Mouse (Mus musculus) midbrain, embryonic 15.5 days (tissue): ENCODE results near the gene Rtl3. TPM values are rescaled to one million over a fixed set of nuclear protein-coding genes. Genes with fewer than 3 reads are reported as not detected.
A peak's percentile ranks its signal among the peaks of the same experiment; 100 is the strongest.

Source experiments
- ATAC-seq: fragments of 200-750 bp; cut with Nextera tagmentation; replicated peaks from 2 replicates; pipeline ENCODE4 v1.8.0; 2017; ENCODE audit warnings: moderate TSS enrichment
- H3K27ac ChIP-seq: fragments of 300-500 bp; sonication (generic); 2 replicates; pipeline ENCODE4 v1.5.1; 2015; ENCODE audit warnings: mild to moderate bottlenecking, inconsistent platforms
- H3K27me3 ChIP-seq: fragments of 300-500 bp; sonication (generic); replicated peaks from 2 replicates; pipeline ENCODE4 v1.6.1; 2015; ENCODE audit warnings: inconsistent platforms
- H3K36me3 ChIP-seq: fragments of 300-500 bp; sonication (generic); replicated peaks from 2 replicates; pipeline ENCODE4 v1.6.1; 2015; ENCODE audit warnings: inconsistent platforms
- H3K4me1 ChIP-seq: fragments of 300-500 bp; sonication (generic); 2 replicates; pipeline ENCODE4 v1.6.1; 2015; ENCODE audit warnings: inconsistent platforms
- H3K4me2 ChIP-seq: fragments of 300-500 bp; sonication (generic); 2 replicates; pipeline ENCODE4 v1.6.1; 2015; ENCODE audit warnings: inconsistent platforms, mild to moderate bottlenecking, moderate library complexity
- H3K4me3 ChIP-seq: fragments of 300-500 bp; sonication (generic); 2 replicates; pipeline ENCODE4 v1.5.1; 2015; ENCODE audit warnings: mild to moderate bottlenecking, inconsistent platforms
- H3K9ac ChIP-seq: fragments of 300-500 bp; sonication (generic); 2 replicates; pipeline ENCODE4 v1.6.1; 2015; ENCODE audit warnings: mild to moderate bottlenecking, inconsistent platforms
- H3K9me3 ChIP-seq: fragments of 300-500 bp; sonication (generic); 2 replicates; pipeline ENCODE4 v1.6.1; 2016; ENCODE audit warnings: inconsistent platforms
- WGBS: fragments of 180-500 bp; shearing (Covaris S2); methylation state at CpG from one replicate; pipeline ENCODE4 v1.1.7; 2015; ENCODE audit warnings: mixed read lengths; 5-methylcytosine and 5-hydroxymethylcytosine counted together
- polyA plus RNA-seq: library from polyadenylated mRNA; unstranded; fragments of >200 nt; fragmentation: Nextera tagmentation; extraction: Ambion mirVana; gene quantifications from 2 replicates; pipeline ENCODE4 v1.2.1, GENCODE M21; 2015

Rtl3 gene
- polyA plus RNA-seq: 0.68 and 0.86 TPM in 2 replicates

DNA sequence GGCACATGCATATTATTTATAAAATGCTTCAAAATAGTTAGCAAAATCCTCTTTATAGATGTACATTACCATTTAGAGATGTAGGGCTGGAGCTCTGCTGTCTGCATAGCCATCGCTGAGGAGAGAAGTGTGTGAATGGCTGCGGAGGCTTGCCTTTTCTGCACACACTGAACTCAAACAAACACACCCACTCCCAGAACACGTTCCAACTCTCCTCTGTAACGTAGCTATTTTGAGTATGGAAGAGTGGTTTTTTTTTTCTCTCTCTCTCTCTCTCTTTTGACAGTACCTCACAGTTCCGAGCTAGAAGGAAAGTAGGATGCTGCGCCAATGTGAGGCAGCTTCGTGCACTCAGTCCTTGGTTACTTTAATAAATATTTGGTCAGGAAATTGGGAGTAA lies at the start of gene Rtl3:
Rtl3 (minus strand) TSS at position 236 of the 400 bp plus-strand sequence.
- H3K27ac ChIP-seq: no peak within 1 kb of the TSS
- H3K9ac ChIP-seq: no peak within 1 kb of the TSS
- ATAC-seq: no peak
- no peaks in the 10 kb centered on the region for H3K9me3 ChIP-seq
- no peak within 1 kb of the TSS for H3K4me3 ChIP-seq
- no peak within 1 kb of the TSS for H3K4me2 ChIP-seq
- H3K36me3 ChIP-seq: no peaks in the 10 kb centered on the region
- H3K4me1 ChIP-seq: no peaks in the 10 kb centered on the region
- WGBS: 69% methylated on average over 7 of the region's 7 CpGs
- H3K27me3 ChIP-seq: no peaks in the 10 kb centered on the region

DNA sequence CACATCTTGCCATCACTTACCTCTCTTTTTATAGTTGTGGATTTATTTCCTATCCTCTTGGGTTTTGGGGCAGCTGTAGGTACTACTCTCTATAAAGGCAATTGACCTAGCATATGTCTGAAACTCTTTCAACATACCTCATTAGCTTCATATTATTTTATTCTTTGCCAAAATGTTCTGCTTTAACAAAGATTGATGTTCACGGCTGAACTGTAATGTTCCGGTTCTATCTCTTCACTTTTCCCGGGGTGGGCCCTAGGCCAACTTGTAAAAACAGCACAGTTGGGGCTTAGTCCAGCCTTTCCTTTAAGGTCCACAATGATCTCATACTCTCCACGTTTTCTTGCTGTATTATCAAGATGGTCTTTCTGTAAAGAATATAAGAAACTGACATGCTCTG lies 31.9 kb upstream of the Rtl3 start:
- H3K4me1 ChIP-seq: no peaks in the 10 kb centered on the region
- 61% methylated on average over 4 of the region's 4 CpGs for WGBS
- no peaks in the 10 kb centered on the region for H3K9me3 ChIP-seq
- no peak for ATAC-seq
- H3K4me2 ChIP-seq: no peak overlapping the region
- H3K4me3 ChIP-seq: no peak overlapping the region
- H3K27ac ChIP-seq: no peak overlapping the region
- no peaks in the 10 kb centered on the region for H3K36me3 ChIP-seq
- no peaks in the 10 kb centered on the region for H3K27me3 ChIP-seq
- H3K9ac ChIP-seq: no peak overlapping the region

DNA sequence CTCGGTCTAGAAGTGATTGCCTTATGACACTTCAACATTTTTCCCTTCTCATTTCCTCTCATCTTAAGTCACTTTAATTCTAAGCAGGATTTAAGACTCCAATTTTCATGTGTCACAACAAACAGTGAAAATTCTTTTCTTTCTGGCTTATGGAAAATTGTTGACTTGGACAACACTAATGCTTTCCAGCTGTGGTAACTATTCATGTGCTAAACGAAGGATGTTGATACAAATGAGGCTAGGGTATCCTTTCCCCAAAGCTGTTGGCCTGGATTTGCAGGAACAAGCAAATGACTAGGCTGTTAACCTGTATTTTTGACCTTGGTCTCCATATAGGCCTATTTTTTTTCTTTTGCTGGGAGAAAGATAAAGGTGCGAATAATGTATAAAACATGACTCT lies 31.4 kb upstream of the Rtl3 start:
- no peak overlapping the region for H3K4me2 ChIP-seq
- ATAC-seq: no peak
- H3K36me3 ChIP-seq: no peaks in the 10 kb centered on the region
- H3K9ac ChIP-seq: no peak overlapping the region
- H3K4me3 ChIP-seq: no peak overlapping the region
- WGBS: 41% methylated on average over 3 of the region's 3 CpGs
- H3K4me1 ChIP-seq: no peaks in the 10 kb centered on the region
- H3K27ac ChIP-seq: no peak overlapping the region
- no peaks in the 10 kb centered on the region for H3K9me3 ChIP-seq
- H3K27me3 ChIP-seq: no peaks in the 10 kb centered on the region

DNA sequence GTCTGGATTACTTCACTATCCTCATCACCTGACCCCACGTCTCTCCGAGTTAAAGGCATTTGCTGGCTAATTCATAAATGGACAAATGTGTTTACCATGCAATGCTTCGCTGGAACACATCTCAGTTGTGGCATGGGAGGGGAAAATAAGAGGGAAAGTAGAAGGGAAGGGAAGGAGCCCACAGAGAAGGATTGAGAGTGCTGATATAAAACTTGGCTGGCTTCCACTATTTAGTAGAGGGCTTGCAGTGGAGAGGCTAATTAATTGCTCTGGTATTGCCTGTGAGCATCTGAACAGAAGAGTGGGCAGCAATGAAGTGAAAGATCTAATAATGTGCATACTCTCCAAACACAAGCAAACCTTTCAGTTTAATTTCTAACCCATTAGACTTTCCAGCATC lies 31.0 kb upstream of the Rtl3 start:
- Histone ChIP-seq H3K9ac (no peak overlapping the region), H3K4me1 (no peaks in the 10 kb centered on the region), H3K36me3 (no peaks in the 10 kb centered on the region), H3K9me3 (no peaks in the 10 kb centered on the region), H3K4me2 (no peak overlapping the region), H3K27ac (no peak overlapping the region), H3K4me3 (no peak overlapping the region), H3K27me3 (no peaks in the 10 kb centered on the region)
- no peak for ATAC-seq
- 58% methylated on average over 3 of the region's 3 CpGs for WGBS

DNA sequence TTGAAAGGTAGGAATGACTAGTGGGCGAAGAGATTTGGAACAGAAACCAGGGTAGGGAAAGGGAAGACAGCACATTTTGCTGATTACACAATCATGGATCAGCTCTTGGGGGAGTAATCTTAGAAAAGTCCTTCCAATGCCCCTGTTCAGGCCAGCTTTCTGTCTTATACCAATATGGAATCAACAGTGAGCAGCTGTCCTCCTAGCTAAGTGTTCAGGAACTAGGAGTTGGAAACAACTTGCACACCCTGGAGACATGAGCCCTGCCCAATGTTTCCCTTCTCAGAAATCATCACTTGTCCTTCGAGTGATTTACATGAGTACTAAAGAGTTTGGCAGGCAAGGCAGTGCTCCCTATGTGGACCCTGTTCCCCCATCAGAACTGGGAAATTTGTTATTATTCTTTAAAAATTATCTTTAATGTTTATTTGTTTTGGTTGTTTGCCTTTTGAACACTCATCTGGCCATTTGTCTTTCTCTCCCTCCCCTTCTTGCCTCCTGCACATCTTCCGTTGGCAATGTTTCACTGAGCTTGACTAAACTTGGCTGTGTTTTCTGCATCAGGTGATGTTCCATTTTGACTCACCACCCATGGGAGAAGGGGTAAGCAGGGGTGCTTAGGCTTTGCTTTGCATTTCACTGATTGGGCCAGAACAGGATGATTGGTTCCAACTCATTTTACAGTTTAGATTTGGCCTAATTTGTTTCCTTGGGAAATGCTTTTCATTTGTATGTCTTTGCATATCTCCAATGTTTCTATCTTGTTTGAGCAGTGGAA lies 13.3 kb upstream of the Rtl3 start:
- Histone ChIP-seq H3K27me3 (no peaks in the 10 kb centered on the region), H3K36me3 (no peaks in the 10 kb centered on the region), H3K27ac (no peak overlapping the region), H3K4me3 (no peak overlapping the region), H3K4me1 (no peaks in the 10 kb centered on the region), H3K9me3 (no peaks in the 10 kb centered on the region), H3K4me2 (no peak overlapping the region), H3K9ac (no peak overlapping the region)
- ATAC-seq: no peak
- WGBS: 79% methylated on average over 3 of the region's 3 CpGs

DNA sequence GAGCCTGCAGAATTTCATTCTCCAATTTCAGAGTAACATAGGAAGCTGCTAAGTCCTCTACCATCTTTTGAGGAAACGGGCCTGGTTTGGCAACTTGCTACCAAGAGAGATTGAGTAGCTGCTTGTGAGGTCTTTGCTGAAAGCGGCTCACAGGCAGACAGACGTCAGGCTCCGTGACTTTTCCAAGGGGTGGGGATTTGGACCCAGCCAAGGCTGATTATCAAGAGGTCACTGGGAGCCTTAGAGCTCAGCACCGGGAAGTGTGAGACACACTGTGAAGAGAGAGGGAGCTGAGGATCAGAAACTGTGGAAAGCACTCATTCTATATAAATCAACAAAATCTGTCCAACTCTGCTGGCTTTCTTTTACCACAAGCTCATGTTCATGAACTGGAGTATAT lies 853 bp downstream of the Rtl3 start:
- H3K4me2 ChIP-seq: no peak overlapping the region
- 66% methylated on average over 5 of the region's 5 CpGs for WGBS
- ATAC-seq: no peak
- no peak overlapping the region for H3K9ac ChIP-seq
- no peak overlapping the region for H3K4me3 ChIP-seq
- H3K27ac ChIP-seq: no peak overlapping the region
- no peaks in the 10 kb centered on the region for H3K36me3 ChIP-seq
- H3K4me1 ChIP-seq: no peaks in the 10 kb centered on the region
- H3K9me3 ChIP-seq: no peaks in the 10 kb centered on the region
- no peaks in the 10 kb centered on the region for H3K27me3 ChIP-seq

DNA sequence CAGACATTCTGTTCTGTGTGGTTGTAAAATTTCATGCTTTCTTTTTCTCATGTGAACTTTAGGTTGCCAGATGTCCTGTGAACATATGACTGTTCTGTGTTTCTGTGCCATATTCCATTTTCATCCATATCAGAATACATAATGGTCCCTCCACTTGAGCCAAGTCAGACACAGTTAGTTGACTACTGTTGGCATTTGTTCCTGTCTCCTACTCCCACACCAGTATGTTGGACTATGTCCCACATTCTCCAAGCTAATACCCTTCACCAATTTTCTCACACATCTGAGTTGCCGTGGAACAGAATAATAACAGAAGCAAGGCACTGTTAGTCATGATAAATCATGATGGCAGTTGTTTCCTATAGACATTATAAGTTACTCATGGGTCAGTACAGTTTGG lies 9.9 kb downstream of the Rtl3 start:
- Histone ChIP-seq H3K9ac (no peak overlapping the region), H3K27ac (no peak overlapping the region), H3K9me3 (no peaks in the 10 kb centered on the region), H3K4me2 (no peak overlapping the region), H3K4me3 (no peak overlapping the region), H3K36me3 (no peaks in the 10 kb centered on the region), H3K27me3 (no peaks in the 10 kb centered on the region), H3K4me1 (no peaks in the 10 kb centered on the region)
- WGBS: 90% methylated on average over 1 of the region's 1 CpGs
- ATAC-seq: no peak

DNA sequence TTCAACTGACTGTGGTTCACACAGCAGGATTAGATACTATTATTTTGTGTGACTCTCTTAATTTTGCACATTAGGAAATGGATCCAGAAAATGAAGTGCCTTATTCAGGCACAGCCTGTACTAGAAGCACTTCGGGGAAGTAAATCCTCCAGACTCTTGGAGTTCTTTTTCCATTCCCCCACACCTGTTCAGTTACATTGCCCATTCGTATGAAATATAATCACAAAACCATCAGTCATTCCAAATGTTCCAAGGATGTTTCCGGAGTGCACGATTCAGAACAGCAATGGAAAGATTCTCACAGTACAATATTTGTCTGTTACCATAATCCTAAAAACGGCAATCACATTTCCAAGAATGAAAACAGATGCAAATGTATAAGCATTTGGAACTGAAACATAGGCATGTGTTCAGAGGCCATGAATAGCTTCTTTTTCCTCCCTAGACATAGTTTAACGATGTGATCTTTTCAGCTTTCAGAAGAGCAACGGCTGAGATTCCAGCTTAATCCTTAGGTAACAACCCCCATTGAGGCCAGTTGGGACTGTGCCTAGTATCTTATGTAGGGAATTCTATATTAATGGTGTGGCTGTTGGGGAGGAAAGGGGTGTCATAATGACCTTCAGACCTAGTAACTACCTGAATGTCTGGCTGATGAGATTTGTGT lies 30.8 kb downstream of the Rtl3 start:
- WGBS: 58% methylated on average over 7 of the region's 7 CpGs
- Histone ChIP-seq H3K9me3 (no peaks in the 10 kb centered on the region), H3K4me1 (no peaks in the 10 kb centered on the region), H3K36me3 (no peaks in the 10 kb centered on the region), H3K27me3 (no peaks in the 10 kb centered on the region), H3K4me2 (no peak overlapping the region), H3K4me3 (no peak overlapping the region), H3K9ac (no peak overlapping the region), H3K27ac (no peak overlapping the region)
- no peak for ATAC-seq

DNA sequence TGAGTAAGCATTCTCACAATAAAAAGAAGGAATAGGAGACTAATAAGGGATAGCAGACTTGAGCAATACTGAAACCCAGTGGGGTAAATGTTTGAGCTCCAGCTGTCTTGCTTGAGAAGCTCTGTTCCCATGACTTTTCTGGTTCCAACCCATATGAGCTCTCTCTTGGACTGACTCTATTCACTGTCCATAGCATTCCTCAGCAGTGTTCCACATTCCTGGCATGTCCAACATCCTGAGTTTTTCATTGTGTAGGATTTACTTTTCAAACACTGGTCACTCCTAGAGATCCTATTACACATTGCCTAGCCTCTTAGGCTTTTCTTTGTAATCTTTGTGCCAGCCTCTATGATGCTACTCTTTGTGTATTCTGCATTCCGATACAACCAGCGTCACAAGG lies 36.1 kb downstream of the Rtl3 start:
- H3K36me3 ChIP-seq: no peaks in the 10 kb centered on the region
- no peaks in the 10 kb centered on the region for H3K9me3 ChIP-seq
- no peak overlapping the region for H3K9ac ChIP-seq
- WGBS: 25% methylated on average over 2 of the region's 2 CpGs
- no peak overlapping the region for H3K4me3 ChIP-seq
- H3K4me1 ChIP-seq: no peaks in the 10 kb centered on the region
- no peak for ATAC-seq
- H3K4me2 ChIP-seq: no peak overlapping the region
- H3K27ac ChIP-seq: no peak overlapping the region
- H3K27me3 ChIP-seq: no peaks in the 10 kb centered on the region

DNA sequence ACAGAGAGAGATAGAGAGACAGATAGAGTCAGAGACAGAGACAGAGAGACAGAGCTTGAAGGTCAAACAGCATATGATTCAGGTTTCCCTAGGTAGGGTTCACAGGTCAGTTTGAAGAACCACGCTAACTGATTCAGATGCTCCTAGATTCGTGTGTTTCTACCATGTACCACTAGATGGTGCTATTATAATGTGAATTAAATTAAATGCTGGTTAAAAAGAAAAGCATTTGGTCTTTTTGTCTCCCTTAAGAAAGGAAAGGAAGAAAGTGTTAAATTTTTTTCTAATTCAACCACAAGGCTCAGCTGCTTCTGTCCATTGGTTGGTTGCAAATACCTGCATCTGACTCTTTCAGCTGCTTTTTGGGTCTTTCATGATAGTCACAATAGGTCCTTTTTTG lies 45.8 kb downstream of the Rtl3 start:
- Histone ChIP-seq H3K4me1 (no peaks in the 10 kb centered on the region), H3K9me3 (no peaks in the 10 kb centered on the region), H3K4me2 (no peak overlapping the region), H3K27me3 (no peaks in the 10 kb centered on the region), H3K4me3 (no peak overlapping the region), H3K9ac (no peak overlapping the region), H3K36me3 (no peaks in the 10 kb centered on the region), H3K27ac (no peak overlapping the region)
- ATAC-seq: 0 out of 2 replicates have a peak, but pooled peaks have one; percentile 27
- WGBS: 10% methylated on average over 2 of the region's 2 CpGs

Other genes with a start within 250 kb of the Rtl3 start
- gene Cysltr1, start 237.0 kb downstream of the Rtl3 start, polyA plus RNA-seq: 0.42 and 0.79 TPM in 2 replicates
- 4.8 and 5.1 TPM in 2 replicates for gene Lpar4, start 80.0 kb upstream of the Rtl3 start, polyA plus RNA-seq
- 0.06 TPM in 1 of 2 replicates, not detected in the other for gene P2ry10, start 247.8 kb upstream of the Rtl3 start, polyA plus RNA-seq